Mouse (Mus musculus) heart, postnatal 0 days (tissue): ENCODE measurements around the gene Zswim3.
"Not testable (repeated sequence)": the region's sequence is repeated elsewhere in the genome, so short reads cannot be mapped to it uniquely, and the experiment has no call there.

Experiments used
- CTCF ChIP-seq: IDR thresholded peaks from 2 replicates; pipeline ENCODE4 v1.5.1; 2016; ENCODE audit warnings: antibody characterized with exemption, control low read depth, low read depth
- EP300 ChIP-seq: IDR thresholded peaks from 2 replicates; pipeline ENCODE4 v1.6.1; 2016; ENCODE audit warnings: antibody characterized with exemption, low read depth

DNA sequence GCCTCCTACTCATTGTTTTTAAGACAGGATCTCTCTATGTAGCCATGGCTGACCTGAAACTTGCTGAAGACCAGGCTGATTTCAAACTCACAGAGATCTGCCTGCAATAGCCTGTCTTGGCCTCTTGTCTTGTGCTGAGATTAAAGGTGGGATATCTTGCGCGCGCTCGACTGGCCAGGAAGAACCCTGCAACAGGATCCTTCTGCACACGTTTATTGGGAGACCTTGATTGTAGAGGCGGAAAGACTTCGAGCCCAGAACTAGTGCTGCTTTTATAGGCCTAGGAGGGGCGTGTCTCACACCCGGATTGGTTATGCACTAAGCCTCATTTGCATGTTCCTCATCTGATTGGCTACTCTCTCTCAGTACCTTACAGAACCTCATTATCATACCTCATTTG, 58.5 kb downstream of the Zswim3 start:
- not testable (repeated sequence) for TF ChIP-seq CTCF, EP300
